Mouse (Mus musculus) MEL (cell line): ENCODE data around the gene Mpv17l. TPM values are rescaled to one million over a fixed set of nuclear protein-coding genes. Genes with fewer than 3 reads are reported as not detected.

Source experiments
- DNase-seq: peaks from one replicate; pipeline ENCODE4 v3.0.0; 2011; ENCODE audit warnings: low read depth, low spot score
- H3K27ac ChIP-seq: 2 replicates; pipeline ENCODE4 v1.5.1; 2012; ENCODE audit warnings: low read depth, mild to moderate bottlenecking, control low read depth, low read length, moderate library complexity; ENCODE audit not compliant: control insufficient read depth
- H3K27me3 ChIP-seq, 2 experiments: fragments of 150-350 bp in 1 of 2; sonication (generic) in 1 of 2; 2 replicates each; pipeline ENCODE4 v1.6.1; 2012; ENCODE audit warnings: low read length in 2 of 2, mild to moderate bottlenecking in 2 of 2, improper control_type of control experiment in 1 of 2, moderate library complexity in 1 of 2; ENCODE audit not compliant: insufficient read depth in 2 of 2, control insufficient read depth in 1 of 2
- H3K36me3 ChIP-seq, 2 experiments: 2 replicates each; pipeline ENCODE4 v1.6.1; 2012 to 2014; ENCODE audit warnings: low read length in 2 of 2, improper control_type of control experiment in 1 of 2, inconsistent platforms in 1 of 2, mild to moderate bottlenecking in 1 of 2; ENCODE audit not compliant: insufficient read depth in 2 of 2, control insufficient read depth in 1 of 2
- H3K4me1 ChIP-seq, 2 experiments: fragments of 150-350 bp in 1 of 2; sonication (generic) in 1 of 2; 2 replicates each; pipeline ENCODE4 v1.6.1; 2012; ENCODE audit warnings: low read length in 2 of 2, improper control_type of control experiment in 1 of 2, mild to moderate bottlenecking in 1 of 2; ENCODE audit not compliant: insufficient read depth in 2 of 2, control insufficient read depth in 1 of 2
- H3K4me3 ChIP-seq, 2 experiments: fragments of 150-350 bp in 1 of 2; sonication (generic) in 1 of 2; 2 replicates each; pipeline ENCODE4 v1.5.1; 2012; ENCODE audit warnings: low read depth in 2 of 2, low read length in 2 of 2, mild to moderate bottlenecking in 2 of 2, moderate library complexity in 2 of 2, control low read depth in 1 of 2, improper control_type of control experiment in 1 of 2; ENCODE audit not compliant: control insufficient read depth in 1 of 2, insufficient read depth in 1 of 2
- H3K79me2 ChIP-seq: 2 replicates; pipeline ENCODE4 v1.6.1; 2012; ENCODE audit warnings: mild to moderate bottlenecking, low read length, moderate library complexity; ENCODE audit not compliant: control insufficient read depth, poor library complexity, insufficient read depth
- H3K9ac ChIP-seq: 2 replicates; pipeline ENCODE4 v1.6.1; 2012; ENCODE audit warnings: low read depth, mild to moderate bottlenecking, control low read depth, low read length, moderate library complexity; ENCODE audit not compliant: control insufficient read depth, poor library complexity, severe bottlenecking
- H3K9me3 ChIP-seq: fragments of 150-350 bp; sonication (generic); replicated peaks from 2 replicates; pipeline ENCODE4 v1.6.1; 2012; ENCODE audit warnings: mild to moderate bottlenecking, low read length, improper control_type of control experiment, moderate library complexity; ENCODE audit not compliant: insufficient read depth
- BHLHE40 ChIP-seq: IDR thresholded peaks from 2 replicates; pipeline ENCODE4 v1.6.1; 2012; ENCODE audit warnings: low read depth, mild to moderate bottlenecking, inconsistent platforms, low read length, improper control_type of control experiment, borderline replicate concordance
- CHD1 ChIP-seq: IDR thresholded peaks from 2 replicates; pipeline ENCODE4 v1.6.1; 2012; ENCODE audit warnings: low read depth, mild to moderate bottlenecking, inconsistent platforms, low read length, improper control_type of control experiment
- CHD2 ChIP-seq: IDR thresholded peaks from 2 replicates; pipeline ENCODE4 v1.6.1; 2011; ENCODE audit warnings: low read length, improper control_type of control experiment
- E2F4 ChIP-seq: IDR thresholded peaks from 2 replicates; pipeline ENCODE4 v1.6.1; 2011; ENCODE audit warnings: low read depth, low read length, improper control_type of control experiment, borderline replicate concordance
- ELF1 ChIP-seq: IDR thresholded peaks from 2 replicates; pipeline ENCODE4 v1.6.1; 2014; ENCODE audit warnings: low read depth, mild to moderate bottlenecking, inconsistent platforms, low read length, improper control_type of control experiment, moderate library complexity
- EP300 ChIP-seq, 2 experiments: IDR thresholded peaks; 2 replicates each; pipeline ENCODE4 v1.6.1; 2011; ENCODE audit warnings: improper control_type of control experiment in 2 of 2, low read length in 2 of 2, low read depth in 1 of 2, mild to moderate bottlenecking in 1 of 2
- GABPA ChIP-seq: IDR thresholded peaks from 2 replicates; pipeline ENCODE4 v1.6.1; 2012; ENCODE audit warnings: low read depth, mild to moderate bottlenecking, inconsistent platforms, low read length, improper control_type of control experiment, moderate library complexity
- GATA1 ChIP-seq: IDR thresholded peaks from 2 replicates; pipeline ENCODE4 v1.6.1; 2011; ENCODE audit warnings: low read depth, low read length, improper control_type of control experiment
- JUND ChIP-seq: IDR thresholded peaks from 2 replicates; pipeline ENCODE4 v1.6.1; 2011; ENCODE audit warnings: low read depth, mild to moderate bottlenecking, improper control_type of control experiment, low read length
- MAFK ChIP-seq: IDR thresholded peaks from 2 replicates; pipeline ENCODE4 v1.6.1; 2011; ENCODE audit warnings: low read depth, mild to moderate bottlenecking, low read length, improper control_type of control experiment, borderline replicate concordance
- MYB ChIP-seq: IDR thresholded peaks from 2 replicates; pipeline ENCODE4 v1.6.1; 2011; ENCODE audit warnings: mild to moderate bottlenecking, low read depth, low read length, improper control_type of control experiment
- NELFE ChIP-seq: IDR thresholded peaks from 2 replicates; pipeline ENCODE4 v1.6.1; 2011; ENCODE audit warnings: low read depth, low read length, improper control_type of control experiment
- POLR2A ChIP-seq, 2 experiments: IDR thresholded peaks; 2 replicates each; pipeline ENCODE4 v1.6.1; 2011 to 2012; ENCODE audit warnings: low read length in 2 of 2, mild to moderate bottlenecking in 2 of 2, control low read depth in 1 of 2, improper control_type of control experiment in 1 of 2, low read depth in 1 of 2, moderate library complexity in 1 of 2; ENCODE audit not compliant: control insufficient read depth in 1 of 2, insufficient read depth in 1 of 2, poor library complexity in 1 of 2
- POLR2AphosphoS2 ChIP-seq: IDR thresholded peaks from 2 replicates; pipeline ENCODE4 v1.6.1; 2011; ENCODE audit warnings: low read length, improper control_type of control experiment
- POLR2AphosphoS5 ChIP-seq: IDR thresholded peaks from 2 replicates; pipeline ENCODE4 v1.6.1; 2012; ENCODE audit warnings: low read depth, borderline replicate concordance, mild to moderate bottlenecking, inconsistent platforms, low read length, moderate library complexity, mixed read lengths
- RAD21 ChIP-seq: IDR thresholded peaks from 2 replicates; pipeline ENCODE4 v1.6.1; 2011; ENCODE audit warnings: mild to moderate bottlenecking, low read depth, low read length, improper control_type of control experiment
- RCOR1 ChIP-seq: IDR thresholded peaks from 2 replicates; pipeline ENCODE4 v1.6.1; 2012; ENCODE audit warnings: low read depth, mild to moderate bottlenecking, inconsistent platforms, low read length, improper control_type of control experiment
- TAL1 ChIP-seq: IDR thresholded peaks from 2 replicates; pipeline ENCODE4 v1.6.1; 2012; ENCODE audit warnings: mild to moderate bottlenecking, inconsistent platforms, low read length, moderate library complexity, mixed read lengths
- TBP ChIP-seq: IDR thresholded peaks from 2 replicates; pipeline ENCODE4 v1.8.0; 2011; ENCODE audit warnings: low read depth, low read length, improper control_type of control experiment
- UBTF ChIP-seq: IDR thresholded peaks from 2 replicates; pipeline ENCODE4 v1.6.1; 2012; ENCODE audit warnings: low read depth, mild to moderate bottlenecking, inconsistent platforms, low read length, improper control_type of control experiment, moderate library complexity, borderline replicate concordance; ENCODE audit not compliant: insufficient read depth
- ZKSCAN1 ChIP-seq: IDR thresholded peaks from 2 replicates; pipeline ENCODE4 v1.6.1; 2012; ENCODE audit warnings: low read depth, mild to moderate bottlenecking, inconsistent platforms, low read length, improper control_type of control experiment, moderate library complexity
- ZMIZ1 ChIP-seq: IDR thresholded peaks from 2 replicates; pipeline ENCODE4 v1.6.1; 2012; ENCODE audit warnings: low read depth, mild to moderate bottlenecking, inconsistent platforms, low read length, improper control_type of control experiment, moderate library complexity
- ZNF384 ChIP-seq: IDR thresholded peaks from 2 replicates; pipeline ENCODE4 v1.6.1; 2012; ENCODE audit warnings: low read depth, mild to moderate bottlenecking, inconsistent platforms, low read length, improper control_type of control experiment
- polyA plus RNA-seq, 2 experiments: library from polyadenylated mRNA; stranded (reverse) in 1 of 2; unstranded in 1 of 2; fragments of >175 nt in 1 of 2; fragments of >200 nt in 1 of 2; gene quantifications; 2 replicates each; pipeline versions ENCODE4 v1.2.1 to v1.2.4; 2012; ENCODE audit warnings: low replicate concordance in 2 of 2, low read depth in 1 of 2; ENCODE audit not compliant: insufficient read length in 2 of 2, insufficient read depth in 1 of 2, missing spikeins in 1 of 2
- total RNA-seq: library from RNA; depleted of rRNA; stranded (reverse); fragments of 300-350 nt; gene quantifications from 2 replicates; pipeline ENCODE4 v1.2.3, GENCODE M21; 2012

The Mpv17l gene
- total and polyA plus RNA-seq, 3 experiments: 0.77 to 2.3 TPM; not detected in 1

DNA sequence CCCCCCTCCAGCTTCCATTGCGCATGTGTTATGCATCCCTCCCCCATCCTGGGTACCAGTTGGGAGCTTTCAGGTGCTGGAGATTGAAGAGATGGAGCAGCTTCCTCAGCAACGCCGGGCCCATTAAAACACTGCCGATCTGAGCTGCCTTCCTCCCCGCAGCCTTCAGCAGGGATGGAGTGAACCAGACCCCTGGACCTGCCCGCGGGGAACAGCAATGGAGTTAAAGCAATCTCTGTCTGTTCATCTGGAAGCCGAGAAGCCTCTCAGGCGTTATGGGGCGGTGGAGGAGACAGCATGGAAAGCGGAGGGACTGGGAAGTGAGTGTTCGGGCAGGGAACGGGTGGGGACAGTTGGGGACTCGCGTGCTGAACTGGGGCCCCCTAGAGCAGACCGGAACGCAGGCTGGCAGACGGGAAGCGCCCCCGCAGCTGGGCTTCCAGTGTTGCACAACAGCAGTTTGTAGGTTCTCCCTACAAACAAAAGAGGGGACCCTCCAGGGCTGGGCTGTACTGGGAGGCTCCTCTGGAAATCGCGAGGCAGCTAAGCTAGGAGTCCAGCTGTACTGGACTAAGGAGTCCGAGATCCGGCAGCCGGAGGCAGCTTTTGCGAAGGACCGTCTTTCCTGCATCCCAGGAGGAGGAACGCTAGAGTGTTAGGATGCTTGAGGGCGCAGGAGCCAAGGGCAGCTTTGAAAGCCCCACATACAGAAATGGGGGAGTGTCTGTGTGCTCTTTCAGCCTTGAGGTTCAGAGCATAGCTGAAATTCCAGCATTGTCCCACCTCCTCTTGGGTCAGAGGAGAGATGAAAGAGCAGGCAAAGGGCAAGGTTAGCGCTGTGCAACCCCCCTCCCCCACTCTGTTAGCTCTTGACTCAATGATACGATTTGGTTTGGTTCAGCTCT is 83.9 kb downstream of the Mpv17l start, which contains the start of the genes 2900011O08Rik and Ifitm7:
TSS of gene 2900011O08Rik (plus strand) at position 31 of the 905 bp plus-strand sequence.
TSS of gene Ifitm7 (minus strand) at position 315 of the 905 bp plus-strand sequence.
- no peak for DNase-seq
- H3K27me3 ChIP-seq: no peaks in the 10 kb centered on the region
- H3K9me3 ChIP-seq: no peaks in the 10 kb centered on the region
- H3K79me2 ChIP-seq: no peaks in the 10 kb centered on the region
- no peak within 1 kb of the TSS for H3K9ac ChIP-seq
- peaks cover 3 to 6% of the 10 kb centered on the region in 2 experiments; a peak in 2 of 4 replicates for H3K4me1 ChIP-seq
- no peak within 1 kb of the TSS for H3K4me3 ChIP-seq
- no peak within 1 kb of the TSS for H3K27ac ChIP-seq
- peaks cover 0 to 2% of the 10 kb centered on the region in 2 experiments; a peak in 1 of 4 replicates for H3K36me3 ChIP-seq
- no peak for TF ChIP-seq NELFE
- no peak for TF ChIP-seq E2F4
- TF ChIP-seq CHD1: no peak
- TF ChIP-seq BHLHE40: no peak
- TF ChIP-seq ZKSCAN1: no peak
- no peak for TF ChIP-seq GABPA
- TF ChIP-seq MAFK: no peak
- no peak for TF ChIP-seq POLR2A (IDR thresholded peaks at IDR 0.05; ENCODE audit: control insufficient read depth in 1 of 2, insufficient read depth in 1 of 2, low read depth in 1 of 2, low read length in 2 of 2, poor library complexity in 1 of 2)
- TF ChIP-seq ZMIZ1: no peak

DNA sequence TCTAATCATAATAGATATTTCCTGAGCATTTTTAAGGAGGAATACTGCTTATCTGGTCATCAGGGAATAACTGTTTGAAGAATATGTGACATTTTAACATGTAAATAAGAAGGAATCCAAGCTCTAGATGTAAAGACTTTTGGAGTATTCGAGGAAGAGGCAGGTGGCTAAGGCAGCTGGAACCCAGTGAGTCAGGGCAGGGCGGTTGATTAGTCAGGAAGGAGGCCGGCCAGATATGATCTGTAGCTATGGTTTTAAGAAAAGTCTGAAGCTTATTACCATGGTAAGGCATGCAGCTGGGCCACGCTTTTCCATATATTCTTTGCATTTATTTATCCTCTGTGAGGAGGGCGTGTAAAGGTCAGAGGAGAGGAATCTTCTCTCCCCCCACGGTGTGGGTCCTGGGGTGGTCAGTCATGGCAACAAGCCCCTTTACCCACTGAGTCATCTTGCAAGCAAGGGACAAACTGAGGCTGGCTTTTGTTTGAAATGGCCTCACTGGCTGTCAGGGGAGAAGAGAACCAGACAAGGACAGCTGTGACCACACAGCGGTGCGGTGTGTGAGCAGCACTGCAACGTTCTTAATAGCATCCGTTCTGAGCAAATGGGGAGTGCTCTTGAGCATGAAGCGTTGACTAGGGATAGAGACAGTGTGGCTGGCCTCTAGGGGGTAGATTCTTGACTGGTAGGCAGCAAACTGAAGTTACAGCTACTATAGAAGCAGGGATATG is 89.7 kb downstream of the Mpv17l start:
- H3K4me3 ChIP-seq: no peak overlapping the region
- TF ChIP-seq GABPA (no peak), JUND (no peak), CHD1 (no peak), MAFK (no peak), POLR2AphosphoS2 (no peak), EP300 (IDR thresholded peaks at IDR 0.05; ENCODE audit: low read depth in 1 of 2, low read length in 2 of 2) (no peak), ELF1 (no peak), GATA1 (no peak), CHD2 (no peak), ZKSCAN1 (no peak), POLR2AphosphoS5 (no peak), ZNF384 (no peak), TBP (no peak), UBTF (no peak), MYB (no peak), POLR2A (IDR thresholded peaks at IDR 0.05; ENCODE audit: control insufficient read depth in 1 of 2, insufficient read depth in 1 of 2, low read depth in 1 of 2, low read length in 2 of 2, poor library complexity in 1 of 2) (no peak), RCOR1 (no peak), RAD21 (no peak), TAL1 (no peak)
- no peaks in the 10 kb centered on the region for H3K36me3 ChIP-seq
- H3K79me2 ChIP-seq: no peaks in the 10 kb centered on the region
- DNase-seq: peak; percentile 8
- no peaks in the 10 kb centered on the region for H3K9me3 ChIP-seq
- H3K27me3 ChIP-seq: no peaks in the 10 kb centered on the region
- no peak overlapping the region for H3K27ac ChIP-seq
- H3K9ac ChIP-seq: no peak overlapping the region
- peaks cover 0 to 4% of the 10 kb centered on the region in 2 experiments; a peak in 2 of 4 replicates for H3K4me1 ChIP-seq
